Mouse (Mus musculus) activated CD4-positive, CD25-positive, alpha-beta regulatory T cell, adult 9 weeks (primary cell): ENCODE results near the gene Ttyh1. TPM values are rescaled to one million over a fixed set of nuclear protein-coding genes. Genes with fewer than 3 reads are reported as not detected.

ENCODE experiments used
- polyA plus RNA-seq: library from polyadenylated mRNA; unstranded; fragments of 100-300 nt; shearing (Covaris generic); gene quantifications from one replicate; pipeline ENCODE4 v1.2.1, GENCODE M21; 2017

The Ttyh1 gene
- 0.37 TPM for polyA plus RNA-seq

DNA sequence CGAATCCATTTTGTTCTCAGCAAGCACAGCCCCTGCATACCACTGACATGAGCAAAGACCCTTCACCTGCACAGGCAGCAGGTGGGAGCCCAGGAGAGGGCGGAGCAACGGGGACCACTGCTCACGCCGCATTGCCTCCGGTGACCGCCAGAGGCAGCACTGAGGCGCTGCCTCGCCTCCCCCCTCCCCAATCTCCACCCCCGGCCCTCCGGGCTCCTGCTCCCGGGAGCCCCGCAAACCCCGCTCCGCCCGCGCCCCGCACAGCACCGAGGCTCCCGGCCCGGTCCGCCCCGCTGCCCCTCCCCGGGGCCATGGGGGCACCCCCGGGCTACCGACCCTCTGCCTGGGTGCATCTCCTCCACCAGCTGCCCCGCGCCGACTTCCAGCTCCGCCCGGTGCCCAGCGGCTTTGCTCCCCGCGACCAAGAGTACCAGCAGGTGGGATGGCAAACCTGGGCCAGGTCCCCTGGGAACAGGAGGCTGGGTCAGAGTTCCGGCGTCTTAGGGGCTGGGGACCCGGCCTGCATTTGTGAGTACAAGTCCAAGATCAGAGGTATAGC lies at the start of gene Ttyh1:
Gene Ttyh1 (plus strand): TSS at position 65 of the 559 bp plus-strand sequence.

DNA sequence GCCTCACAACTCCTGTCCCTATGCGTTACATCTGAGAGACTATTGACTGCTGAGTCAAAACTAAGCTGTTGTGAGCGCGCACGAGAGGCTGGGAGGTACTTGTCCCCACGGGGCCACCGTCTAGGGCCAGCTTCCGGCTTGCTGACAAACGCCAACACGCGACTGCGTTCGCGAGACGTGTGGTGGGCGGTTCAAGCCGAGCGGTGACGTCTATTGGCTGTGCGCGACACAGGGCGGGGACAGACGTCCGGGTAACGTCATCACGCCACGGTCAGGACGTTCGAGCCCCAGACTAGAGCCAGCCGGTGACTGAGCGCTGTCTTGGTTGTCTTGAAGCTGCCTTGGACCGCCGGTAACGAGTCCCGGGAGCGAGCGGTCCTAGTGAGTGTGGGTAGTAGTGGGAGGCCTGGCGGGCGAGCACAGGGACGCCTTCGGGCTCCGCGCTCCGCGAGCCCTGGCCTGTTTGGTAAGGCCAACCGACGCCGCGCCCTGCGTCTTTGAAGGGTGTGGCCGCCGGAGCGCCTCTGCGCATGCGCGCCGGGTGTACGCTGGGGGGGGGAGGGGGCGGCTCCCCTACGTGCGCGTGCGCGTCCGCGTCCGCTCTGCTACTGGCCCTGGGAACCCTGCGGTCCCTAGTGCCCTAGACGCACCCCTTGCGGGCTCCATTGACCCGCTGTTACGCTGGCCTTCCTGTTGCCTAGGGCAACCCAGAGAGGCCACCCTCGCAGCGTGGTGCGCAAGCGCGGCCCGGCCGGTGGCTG lies 17.7 kb downstream of the Ttyh1 start, which contains the start of gene Leng8:
Gene Leng8 (plus strand): TSS at position 269 of the 761 bp plus-strand sequence.

DNA sequence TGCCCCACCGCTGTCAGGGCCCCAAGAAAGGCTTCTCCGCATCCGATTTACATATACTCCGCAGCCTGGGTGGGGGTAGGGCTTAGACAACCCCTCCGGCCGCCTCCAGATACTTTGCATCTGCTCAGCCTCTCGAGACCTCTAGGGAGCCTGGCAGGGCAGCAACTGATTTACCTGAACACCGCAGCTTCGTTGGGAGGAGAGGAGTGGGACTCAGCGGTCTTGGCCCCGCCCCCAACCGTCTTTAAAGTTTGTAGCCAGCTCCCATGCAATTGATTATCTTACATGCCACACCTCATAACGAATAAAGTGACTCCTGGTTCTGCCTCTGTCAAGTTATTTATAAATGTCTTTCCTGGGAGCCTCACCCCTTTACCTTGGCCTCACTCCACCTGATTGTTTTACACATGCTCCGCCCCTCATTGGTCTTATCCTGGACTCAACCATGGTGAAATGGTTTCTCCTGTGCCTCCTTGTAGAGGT lies 30.9 kb downstream of the Ttyh1 start, which contains the start of gene Leng9:
Gene Leng9 (minus strand): TSS at position 316 of the 483 bp plus-strand sequence.

DNA sequence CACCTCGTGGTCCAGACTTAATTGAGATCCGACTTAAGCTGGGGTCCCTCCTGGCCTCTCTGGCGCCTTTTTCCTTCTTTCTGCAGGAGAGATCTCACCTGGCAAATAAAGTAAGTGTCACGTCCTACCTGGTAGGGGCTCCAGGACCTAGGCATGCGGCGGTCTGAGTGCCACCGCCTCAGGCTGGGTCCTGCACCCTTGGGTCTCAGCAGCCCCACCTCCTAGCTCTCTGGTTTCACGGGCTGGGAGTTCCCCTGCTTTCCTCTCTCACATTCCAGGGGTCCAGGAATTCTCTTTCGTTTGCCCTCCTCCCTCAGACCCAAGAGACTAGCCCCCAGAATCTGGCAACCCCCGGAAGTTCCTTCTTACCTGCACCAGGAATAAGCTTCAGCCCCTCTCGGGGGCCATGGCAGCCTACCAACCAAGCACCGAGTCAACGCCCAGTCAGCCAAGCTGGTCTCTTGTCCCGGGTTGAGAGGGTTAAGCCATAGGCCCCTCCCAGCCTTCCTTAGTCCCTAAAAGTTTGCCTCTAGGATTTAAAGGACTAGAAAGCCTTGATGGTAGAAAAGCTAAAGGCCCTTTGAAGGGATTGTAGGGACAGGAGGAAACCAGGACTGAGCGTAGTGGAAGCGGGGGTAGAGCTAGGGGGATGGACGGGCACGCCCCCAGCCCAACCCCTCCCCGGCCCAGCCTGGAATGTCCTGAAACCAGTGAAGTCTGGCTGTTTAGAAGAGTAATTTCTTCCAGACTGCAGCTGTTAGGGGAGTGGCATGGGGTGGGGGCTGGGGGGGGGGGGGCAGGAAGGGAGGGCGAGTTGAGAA lies 45.1 kb downstream of the Ttyh1 start, which contains the start of gene Cdc42ep5:
Gene Cdc42ep5 (minus strand): TSS at position 771 of the 821 bp plus-strand sequence.

Other genes starting within 250 kb of the Ttyh1 start
- gene Gm14548, start 221.3 kb upstream of the Ttyh1 start, polyA plus RNA-seq = not detected
- not detected for gene Lilra6, start 203.9 kb upstream of the Ttyh1 start, polyA plus RNA-seq
- gene Lair1, start 56.2 kb upstream of the Ttyh1 start, polyA plus RNA-seq = 4.6 TPM
- 149 TPM for gene Leng8, start 17.6 kb downstream of the Ttyh1 start, polyA plus RNA-seq
- 7.4 TPM for gene Leng9, start 31.0 kb downstream of the Ttyh1 start, polyA plus RNA-seq
- not detected for gene Cdc42ep5, start 45.5 kb downstream of the Ttyh1 start, polyA plus RNA-seq
- gene Lilra5, start 118.3 kb downstream of the Ttyh1 start, polyA plus RNA-seq = not detected
- gene Ncr1, start 218.3 kb downstream of the Ttyh1 start, polyA plus RNA-seq = not detected